Mouse (Mus musculus): ENCODE measurements around the gene Olfr434.
"Not testable (repeated sequence)": the region's sequence is repeated elsewhere in the genome, so short reads cannot be mapped to it uniquely, and the experiment has no call there.

The Olfr434 gene

DNA sequence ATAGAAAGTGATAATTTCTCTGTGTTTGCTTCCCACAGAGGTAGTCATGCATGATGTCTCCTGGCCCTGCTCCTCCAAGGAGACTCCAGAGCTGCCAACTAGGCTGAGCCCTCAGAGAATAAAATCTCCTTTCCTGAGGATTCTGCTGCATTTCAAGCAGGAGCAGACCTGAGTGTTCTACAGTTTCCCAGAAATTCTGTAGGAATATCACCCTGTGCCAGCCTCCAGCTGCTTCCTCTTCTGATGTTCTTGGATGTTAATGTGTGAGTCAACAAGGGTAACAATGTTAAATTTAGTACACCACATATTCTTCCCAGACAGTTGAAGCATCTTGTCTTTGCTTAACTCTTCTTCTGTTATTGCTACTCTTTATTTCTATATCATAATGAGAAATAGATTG lies at the start of gene Olfr434:
TSS of gene Olfr434 (plus strand) at position 149 of the 400 bp plus-strand sequence.
- not testable (repeated sequence) for DNase-seq (ENCODE audit: extremely low read depth, insufficient read length, low spot score)

DNA sequence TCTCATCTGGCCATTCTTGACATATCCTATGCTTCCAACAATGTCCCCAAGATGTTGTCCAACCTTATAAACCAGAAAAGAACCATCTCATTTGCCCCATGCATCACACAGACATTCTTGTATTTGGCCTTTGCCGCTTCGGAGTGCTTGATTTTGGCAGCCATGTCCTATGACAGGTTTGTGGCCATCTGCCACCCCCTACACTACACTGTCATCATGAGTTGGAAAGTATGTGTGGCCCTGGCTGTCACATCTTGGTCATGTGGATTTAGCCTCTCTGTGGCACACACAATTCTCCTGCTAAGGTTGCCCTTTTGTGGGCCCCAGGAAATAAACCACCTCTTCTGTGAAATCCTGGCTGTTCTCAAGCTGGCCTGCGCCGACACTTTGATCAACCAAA lies 45.6 kb upstream of the Olfr434 start:
- DNase-seq (ENCODE audit: extremely low read depth, insufficient read length, low spot score): no peak

DNA sequence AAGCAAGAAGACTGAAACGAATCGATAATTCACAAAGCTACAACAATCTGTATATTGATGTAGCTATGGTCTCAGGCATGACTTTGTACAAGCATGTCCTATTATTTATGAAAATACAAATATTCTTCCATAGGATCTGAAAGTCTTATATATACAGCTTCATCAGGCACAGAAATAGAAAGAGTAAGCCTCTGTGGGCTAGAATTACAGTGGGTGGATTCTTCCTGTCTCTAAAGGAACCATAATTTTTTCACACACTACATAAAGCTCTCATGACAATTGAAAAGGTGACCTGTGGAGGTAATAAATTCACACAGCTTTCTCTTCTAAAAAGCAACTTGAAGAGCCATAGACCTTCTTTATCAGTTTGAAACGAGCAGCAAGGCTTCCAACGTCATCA lies 41.0 kb upstream of the Olfr434 start, which contains the start of gene Olfr13:
TSS of gene Olfr13 (plus strand) at position 301 of the 400 bp plus-strand sequence.
- no peak for DNase-seq (ENCODE audit: extremely low read depth, insufficient read length, low spot score)

DNA sequence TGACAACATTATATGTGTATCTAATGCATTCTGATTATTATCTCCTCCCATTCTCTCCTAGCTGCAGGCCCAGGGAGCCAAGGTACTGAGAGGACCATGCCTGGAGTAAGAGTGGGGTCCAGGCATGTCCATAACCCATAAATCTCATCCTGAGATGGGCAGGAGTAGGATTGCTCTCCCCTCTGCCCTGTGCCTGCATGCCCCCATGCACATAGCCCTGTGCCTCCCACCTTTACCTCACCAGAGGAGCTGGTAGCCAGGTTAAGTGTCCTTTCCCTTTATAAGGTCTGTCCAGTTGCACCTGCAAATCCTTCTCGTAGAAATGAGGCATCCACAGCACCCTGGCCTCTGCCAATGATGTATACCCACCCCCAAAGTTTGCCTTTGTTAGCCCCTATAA lies 34.7 kb upstream of the Olfr434 start:
- no peak for DNase-seq (ENCODE audit: extremely low read depth, insufficient read length, low spot score)

GRCm38 (mm10) chr6:43178584-43179501 lies 34.0 kb upstream of the Olfr434 start:
- no peak for DNase-seq (ENCODE audit: extremely low read depth, insufficient read length, low spot score)

DNA sequence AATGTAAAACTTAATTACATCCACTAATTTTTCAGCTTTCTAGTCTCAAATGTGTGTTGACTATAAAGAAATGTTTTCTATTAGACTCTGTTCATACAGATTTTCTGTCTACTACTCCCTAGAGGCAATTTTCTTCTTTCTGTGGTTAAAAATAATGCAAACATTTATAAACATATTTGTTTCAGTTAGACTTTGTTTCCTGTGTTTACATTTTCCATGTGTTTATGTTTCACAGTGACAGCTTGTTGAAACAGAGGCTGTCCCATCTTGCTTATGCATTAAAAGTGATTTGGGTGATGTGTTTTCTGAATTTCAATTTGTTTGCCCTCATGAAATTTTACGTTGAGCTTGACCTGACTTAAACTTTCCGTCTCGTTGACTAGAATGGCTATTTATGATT lies 21.8 kb upstream of the Olfr434 start:
- DNase-seq (ENCODE audit: extremely low read depth, insufficient read length, low spot score): no peak

GRCm38 (mm10) chr6:43196781-43197180 lies 16.0 kb upstream of the Olfr434 start, which contains the start of gene Olfr435:
Olfr435 (plus strand) TSS chr6:43197146.
- no peak for DNase-seq (ENCODE audit: extremely low read depth, insufficient read length, low spot score)

DNA sequence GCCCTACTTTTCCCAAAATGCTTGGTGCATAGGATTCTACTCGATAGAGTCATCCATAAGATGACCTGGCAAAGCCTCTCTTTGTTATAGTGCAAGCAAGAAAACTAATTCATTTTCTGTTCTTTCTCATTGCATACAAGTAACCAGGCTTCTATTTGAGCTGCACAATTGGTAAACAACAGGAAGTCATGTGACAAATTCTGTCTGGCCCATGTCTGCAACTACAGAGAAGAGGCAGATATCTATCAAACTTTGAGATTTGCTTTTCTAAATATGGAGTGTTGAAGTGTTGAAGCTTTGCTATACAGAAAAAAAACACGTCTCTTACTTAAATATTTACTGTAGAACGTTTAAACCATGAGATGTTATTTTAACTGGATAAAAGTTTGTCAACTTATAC lies 14.7 kb upstream of the Olfr434 start:
- no peak for DNase-seq (ENCODE audit: extremely low read depth, insufficient read length, low spot score)

GRCm38 (mm10) chr6:43202786-43203185 lies 10.0 kb upstream of the Olfr434 start:
- DNase-seq (ENCODE audit: extremely low read depth, insufficient read length, low spot score): no peak

- DNase-seq (ENCODE audit: extremely low read depth, insufficient read length, low spot score): no peak
Measured at GRCm38 (mm10) chr6:43205355-43205754, 7.5 kb upstream of the Olfr434 start.

- DNase-seq (ENCODE audit: extremely low read depth, insufficient read length, low spot score): not testable (repeated sequence)
Measured at GRCm38 (mm10) chr6:43231255-43231654, 18.4 kb downstream of the Olfr434 start, which contains the start of gene Olfr47. Olfr47 (plus strand) TSS chr6:43231529.

DNA sequence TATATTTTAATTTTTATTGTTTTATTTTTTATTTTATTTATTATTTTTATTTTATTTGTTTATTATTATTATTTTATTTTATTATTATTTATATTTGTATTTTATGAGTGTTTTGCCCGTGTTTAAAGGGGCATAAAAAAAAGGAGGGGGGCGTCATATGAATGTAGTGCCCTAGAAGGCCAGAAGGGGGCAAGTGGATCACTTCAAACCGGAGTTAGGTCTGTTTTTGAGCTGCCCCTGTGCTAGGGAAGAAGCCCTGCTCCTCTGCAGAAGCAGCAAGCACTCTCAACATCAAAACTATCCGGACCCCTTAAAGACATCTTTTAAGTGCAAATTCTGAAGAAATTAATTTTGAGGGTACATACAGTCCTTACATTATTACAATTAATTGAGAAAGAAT lies 29.2 kb downstream of the Olfr434 start:
- no peak for DNase-seq (ENCODE audit: extremely low read depth, insufficient read length, low spot score)

- DNase-seq (ENCODE audit: extremely low read depth, insufficient read length, low spot score): peak; percentile 27
Measured at GRCm38 (mm10) chr6:43247396-43247795, 34.6 kb downstream of the Olfr434 start.

DNA sequence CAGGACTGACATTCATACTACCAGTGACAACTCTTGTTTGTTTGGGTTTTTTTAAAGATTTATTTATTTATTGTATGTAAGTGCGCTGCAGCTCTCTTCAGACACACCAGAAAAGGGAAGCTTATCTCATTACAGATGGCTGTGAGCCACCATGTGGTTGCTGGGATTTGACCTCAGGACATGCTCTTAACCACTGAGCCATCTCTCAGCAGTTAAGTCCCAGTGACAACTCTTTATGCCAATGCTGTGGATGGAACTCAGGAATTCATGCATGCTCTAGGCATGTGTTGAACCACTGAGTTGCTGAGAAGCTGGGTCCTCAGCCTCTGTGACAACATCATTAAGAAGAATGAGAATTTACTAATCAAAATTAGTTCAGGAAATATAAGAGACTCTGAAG lies 40.2 kb downstream of the Olfr434 start:
- no peak for DNase-seq (ENCODE audit: extremely low read depth, insufficient read length, low spot score)

GRCm38 (mm10) chr6:43254193-43254926 lies 41.5 kb downstream of the Olfr434 start:
- DNase-seq (ENCODE audit: extremely low read depth, insufficient read length, low spot score): no peak

GRCm38 (mm10) chr6:43260756-43261155 lies 47.9 kb downstream of the Olfr434 start:
- no peak for DNase-seq (ENCODE audit: extremely low read depth, insufficient read length, low spot score)

DNA sequence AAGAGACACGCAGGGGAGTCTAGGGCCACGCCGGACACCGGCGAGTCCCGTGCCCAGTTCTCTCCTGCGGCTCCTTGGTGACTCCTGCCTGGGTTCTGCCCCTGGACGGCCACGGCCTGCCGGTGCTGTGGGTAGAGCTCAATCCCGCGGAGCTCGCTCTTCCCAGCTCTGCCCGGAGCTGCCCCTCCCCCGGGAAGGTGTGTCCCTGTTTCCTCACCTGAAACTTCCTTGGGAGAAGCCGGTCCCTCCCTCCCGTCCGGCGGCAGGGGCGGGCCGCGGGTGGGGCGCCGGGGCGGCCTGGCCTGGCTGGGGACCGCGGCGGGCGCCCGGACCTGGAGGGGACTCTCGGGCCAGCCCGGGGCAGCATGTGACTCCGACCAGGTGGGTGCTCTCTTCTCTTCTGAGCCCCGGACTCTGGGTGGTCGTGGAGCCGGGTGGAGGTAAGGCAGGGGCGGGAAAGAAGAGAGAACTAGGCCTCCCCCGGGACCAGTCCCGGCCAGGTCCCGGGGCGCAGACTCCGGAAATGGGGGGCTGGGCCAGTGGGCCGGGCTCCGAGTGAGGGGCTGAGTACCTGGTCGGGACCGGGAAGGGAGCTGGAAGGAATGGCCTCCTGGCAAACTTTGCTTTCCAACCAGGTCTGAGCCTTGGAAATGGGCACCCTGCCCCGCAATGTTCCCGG lies 52.7 kb downstream of the Olfr434 start, which contains the start of gene Arhgef5:
TSS of gene Arhgef5 (plus strand) at position 220 of the 679 bp plus-strand sequence.
- peak; percentile 63 for DNase-seq (ENCODE audit: extremely low read depth, insufficient read length, low spot score)

- peak; percentile 25 for DNase-seq (ENCODE audit: extremely low read depth, insufficient read length, low spot score)
Measured at GRCm38 (mm10) chr6:43266356-43266755, 53.5 kb downstream of the Olfr434 start.

Measured in 3134 (cell line).